Mouse (Mus musculus): ENCODE measurements at regions not wholly inside any gene's neighbourhood (a gene's known extent, or its start where the extent isn't known, plus 50 kb on each side); places are given as distances from the start of the nearest gene placed in this dataset.

DNA sequence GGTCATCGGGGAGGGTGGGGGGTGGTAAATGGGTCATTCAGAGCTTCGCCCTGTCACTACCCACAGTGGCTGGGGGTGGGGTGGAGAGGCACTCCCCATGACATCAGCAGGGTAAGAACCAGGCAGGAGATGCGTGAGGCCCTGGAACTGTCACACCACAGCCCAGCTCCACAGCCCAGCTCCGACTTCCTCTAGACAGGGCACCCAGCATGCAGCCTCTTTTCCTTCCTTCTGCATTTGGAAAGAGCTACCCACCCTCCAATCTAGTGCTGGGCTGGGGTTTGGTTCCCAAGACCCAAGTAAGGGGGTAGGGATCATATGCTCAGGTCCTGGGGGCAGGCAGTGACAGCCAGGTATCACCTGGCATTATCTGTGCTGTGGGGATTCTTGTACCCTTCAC lies 69.5 kb downstream of the Zfp36l2 start:
- no peaks in the 10 kb centered on the region for H3K9me3 ChIP-seq (replicated peaks; ENCODE audit: control insufficient read depth, low read length)
- whole genome bisulfite sequencing = 79% methylated on average over 4 of the region's 4 CpGs
- H3K4me1 ChIP-seq (ENCODE audit: control insufficient read depth, insufficient read depth, low read length) = no peaks in the 10 kb centered on the region
- H3K27me3 ChIP-seq (ENCODE audit: control insufficient read depth, insufficient read depth, low read length) = no peaks in the 10 kb centered on the region
- no peak overlapping the region for H3K4me2 ChIP-seq (ENCODE audit: low read depth, low read length)
- no peak for ATAC-seq (replicated peaks; ENCODE audit: insufficient number of reproducible peaks, low FRiP score, low TSS enrichment, low read depth)
- H3K9ac ChIP-seq (replicated peaks; ENCODE audit: low read length) = no peak overlapping the region
- no peak overlapping the region for H3K4me3 ChIP-seq (ENCODE audit: low read depth, low read length)
- H3K36me3 ChIP-seq (replicated peaks; ENCODE audit: control insufficient read depth, insufficient read depth, low read depth, low read length) = no peaks in the 10 kb centered on the region
- H3K27ac ChIP-seq (replicated peaks; ENCODE audit: low read depth, low read length) = no peak overlapping the region
- DNase-seq (ENCODE audit: low spot score) = no peak

- H3K27me3 ChIP-seq (ENCODE audit: control insufficient read depth, insufficient read depth, low read length) = no peaks in the 10 kb centered on the region
- H3K9me3 ChIP-seq (replicated peaks; ENCODE audit: control insufficient read depth, low read length) = no peaks in the 10 kb centered on the region
- no peak overlapping the region for H3K27ac ChIP-seq (replicated peaks; ENCODE audit: low read depth, low read length)
- H3K9ac ChIP-seq (replicated peaks; ENCODE audit: low read length) = no peak overlapping the region
- no peak overlapping the region for H3K4me3 ChIP-seq (ENCODE audit: low read depth, low read length)
- DNase-seq (ENCODE audit: low spot score) = no peak
- no peaks in the 10 kb centered on the region for H3K36me3 ChIP-seq (replicated peaks; ENCODE audit: control insufficient read depth, insufficient read depth, low read depth, low read length)
- 73% methylated on average over 1 of the region's 1 CpGs for WGBS
- H3K4me2 ChIP-seq (ENCODE audit: low read depth, low read length) = no peak overlapping the region
- no peaks in the 10 kb centered on the region for H3K4me1 ChIP-seq (ENCODE audit: control insufficient read depth, insufficient read depth, low read length)
- no peak for ATAC-seq (replicated peaks; ENCODE audit: insufficient number of reproducible peaks, low FRiP score, low TSS enrichment, low read depth)
Measured at GRCm38 (mm10) chr17:84117756-84118155, 70.0 kb downstream of the Zfp36l2 start.

DNA sequence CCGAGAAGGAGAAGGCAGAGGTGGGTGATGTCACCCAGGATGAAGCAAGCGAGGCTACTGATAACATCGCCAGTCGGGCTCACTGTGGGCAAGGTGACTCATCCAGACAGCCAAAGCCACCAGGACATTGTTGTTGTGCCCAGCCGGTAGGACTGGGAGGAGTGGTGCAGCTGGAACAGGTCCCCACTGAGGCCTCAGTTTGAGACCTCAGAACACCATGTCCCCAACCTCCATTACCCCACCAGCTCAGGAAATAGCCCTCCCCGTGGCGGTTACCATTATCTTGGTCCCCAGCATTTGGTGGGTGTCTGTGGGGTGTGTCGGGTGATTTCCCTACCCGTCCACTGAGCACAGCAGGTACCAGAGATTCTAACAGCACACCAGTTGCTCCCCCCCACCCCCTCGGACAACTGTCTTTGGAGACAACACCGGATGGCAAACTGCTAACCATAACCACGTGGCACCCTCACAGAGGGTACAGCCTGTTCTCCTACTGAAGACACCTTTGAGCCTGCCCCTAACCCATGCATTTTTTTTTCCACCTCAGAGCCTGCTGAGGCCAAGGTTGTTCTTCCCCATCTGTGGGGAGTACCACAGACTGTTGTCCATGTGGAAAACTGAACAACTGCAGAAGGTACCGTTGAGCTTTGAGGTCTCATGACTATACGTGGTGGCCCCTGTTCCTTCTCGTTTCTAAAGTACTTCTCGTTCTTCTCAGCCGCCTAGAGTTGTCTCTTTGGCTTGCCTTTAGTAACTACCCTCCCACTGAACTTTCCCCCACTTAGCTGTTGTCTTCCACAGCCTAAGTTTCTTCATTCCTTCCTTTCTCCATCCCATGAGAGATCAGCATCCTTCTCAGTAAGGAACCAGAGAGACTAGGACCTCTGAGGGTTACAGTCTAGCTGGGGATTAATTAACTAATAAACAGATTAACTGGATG lies 71.1 kb downstream of the Zfp36l2 start:
- 85% methylated on average over 17 of the region's 17 CpGs for WGBS
- H3K9ac ChIP-seq (replicated peaks; ENCODE audit: low read length) = no peak overlapping the region
- no peaks in the 10 kb centered on the region for H3K4me1 ChIP-seq (ENCODE audit: control insufficient read depth, insufficient read depth, low read length)
- H3K9me3 ChIP-seq (replicated peaks; ENCODE audit: control insufficient read depth, low read length) = no peaks in the 10 kb centered on the region
- ATAC-seq (replicated peaks; ENCODE audit: insufficient number of reproducible peaks, low FRiP score, low TSS enrichment, low read depth) = no peak
- DNase-seq (ENCODE audit: low spot score) = no peak
- H3K4me2 ChIP-seq (ENCODE audit: low read depth, low read length) = no peak overlapping the region
- no peak overlapping the region for H3K27ac ChIP-seq (replicated peaks; ENCODE audit: low read depth, low read length)
- no peak overlapping the region for H3K4me3 ChIP-seq (ENCODE audit: low read depth, low read length)
- H3K27me3 ChIP-seq (ENCODE audit: control insufficient read depth, insufficient read depth, low read length) = no peaks in the 10 kb centered on the region
- H3K36me3 ChIP-seq (replicated peaks; ENCODE audit: control insufficient read depth, insufficient read depth, low read depth, low read length) = no peaks in the 10 kb centered on the region

GRCm38 (mm10) chr17:84115957-84116339 lies 71.8 kb downstream of the Zfp36l2 start:
- Histone ChIP-seq H3K9me3 (replicated peaks; ENCODE audit: control insufficient read depth, low read length) (no peaks in the 10 kb centered on the region), H3K4me2 (ENCODE audit: low read depth, low read length) (no peak overlapping the region), H3K36me3 (replicated peaks; ENCODE audit: control insufficient read depth, insufficient read depth, low read depth, low read length) (no peaks in the 10 kb centered on the region), H3K27ac (replicated peaks; ENCODE audit: low read depth, low read length) (no peak overlapping the region), H3K4me3 (ENCODE audit: low read depth, low read length) (no peak overlapping the region), H3K4me1 (ENCODE audit: control insufficient read depth, insufficient read depth, low read length) (no peaks in the 10 kb centered on the region), H3K27me3 (ENCODE audit: control insufficient read depth, insufficient read depth, low read length) (no peaks in the 10 kb centered on the region), H3K9ac (replicated peaks; ENCODE audit: low read length) (no peak overlapping the region)
- DNase-seq (ENCODE audit: low spot score) (no peak), ATAC-seq (replicated peaks; ENCODE audit: insufficient number of reproducible peaks, low FRiP score, low TSS enrichment, low read depth) (no peak)
- WGBS = 82% methylated on average over 3 of the region's 3 CpGs

DNA sequence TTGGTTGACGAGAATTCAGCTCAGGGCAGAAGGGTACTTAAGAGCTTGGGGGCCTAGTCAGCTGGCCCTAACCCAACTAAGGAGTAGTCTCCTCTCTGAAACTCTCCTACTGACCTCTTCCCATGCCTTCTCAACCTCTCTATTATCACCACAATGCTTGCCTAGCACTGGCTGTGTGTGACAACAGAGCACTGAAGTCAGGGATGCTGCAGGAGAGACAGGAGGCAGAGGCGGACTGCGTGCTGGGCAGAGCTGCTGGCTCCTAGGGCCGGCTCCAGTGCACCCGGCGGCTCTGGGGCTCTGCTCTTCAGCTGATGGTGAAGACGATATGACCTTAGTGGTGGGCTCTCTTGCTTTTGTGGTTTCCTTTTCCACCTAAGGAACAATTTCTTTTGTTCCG lies 72.6 kb downstream of the Zfp36l2 start:
- Histone ChIP-seq H3K9me3 (replicated peaks; ENCODE audit: control insufficient read depth, low read length) (no peaks in the 10 kb centered on the region), H3K36me3 (replicated peaks; ENCODE audit: control insufficient read depth, insufficient read depth, low read depth, low read length) (no peaks in the 10 kb centered on the region), H3K4me3 (ENCODE audit: low read depth, low read length) (no peak overlapping the region), H3K27ac (replicated peaks; ENCODE audit: low read depth, low read length) (no peak overlapping the region), H3K4me1 (ENCODE audit: control insufficient read depth, insufficient read depth, low read length) (no peaks in the 10 kb centered on the region), H3K27me3 (ENCODE audit: control insufficient read depth, insufficient read depth, low read length) (no peaks in the 10 kb centered on the region), H3K9ac (replicated peaks; ENCODE audit: low read length) (no peak overlapping the region), H3K4me2 (ENCODE audit: low read depth, low read length) (no peak overlapping the region)
- no peak for ATAC-seq (replicated peaks; ENCODE audit: insufficient number of reproducible peaks, low FRiP score, low TSS enrichment, low read depth)
- no peak for DNase-seq (ENCODE audit: low spot score)
- WGBS = 71% methylated on average over 8 of the region's 8 CpGs

GRCm38 (mm10) chr17:84114279-84114994 lies 73.3 kb downstream of the Zfp36l2 start:
- H3K9ac ChIP-seq (replicated peaks; ENCODE audit: low read length) = 0 out of 2 replicates have a peak overlapping the region, but pooled peaks have one; percentile 13
- no peak for ATAC-seq (replicated peaks; ENCODE audit: insufficient number of reproducible peaks, low FRiP score, low TSS enrichment, low read depth)
- H3K4me1 ChIP-seq (ENCODE audit: control insufficient read depth, insufficient read depth, low read length) = no peaks in the 10 kb centered on the region
- DNase-seq (ENCODE audit: low spot score) = no peak
- H3K36me3 ChIP-seq (replicated peaks; ENCODE audit: control insufficient read depth, insufficient read depth, low read depth, low read length) = no peaks in the 10 kb centered on the region
- H3K4me2 ChIP-seq (ENCODE audit: low read depth, low read length) = no peak overlapping the region
- H3K27ac ChIP-seq (replicated peaks; ENCODE audit: low read depth, low read length) = no peak overlapping the region
- WGBS = 63% methylated on average over 9 of the region's 9 CpGs
- H3K9me3 ChIP-seq (replicated peaks; ENCODE audit: control insufficient read depth, low read length) = no peaks in the 10 kb centered on the region
- no peak overlapping the region for H3K4me3 ChIP-seq (ENCODE audit: low read depth, low read length)
- no peaks in the 10 kb centered on the region for H3K27me3 ChIP-seq (ENCODE audit: control insufficient read depth, insufficient read depth, low read length)

- H3K4me3 ChIP-seq (ENCODE audit: low read depth, low read length) = no peak overlapping the region
- no peaks in the 10 kb centered on the region for H3K36me3 ChIP-seq (replicated peaks; ENCODE audit: control insufficient read depth, insufficient read depth, low read depth, low read length)
- 26% methylated on average over 8 of the region's 8 CpGs for WGBS
- no peak overlapping the region for H3K4me2 ChIP-seq (ENCODE audit: low read depth, low read length)
- H3K4me1 ChIP-seq (ENCODE audit: control insufficient read depth, insufficient read depth, low read length) = no peaks in the 10 kb centered on the region
- H3K9me3 ChIP-seq (replicated peaks; ENCODE audit: control insufficient read depth, low read length) = no peaks in the 10 kb centered on the region
- H3K9ac ChIP-seq (replicated peaks; ENCODE audit: low read length) = 0 out of 2 replicates have a peak overlapping the region, but pooled peaks have one; percentile 13
- ATAC-seq (replicated peaks; ENCODE audit: insufficient number of reproducible peaks, low FRiP score, low TSS enrichment, low read depth) (peak; percentile 70), DNase-seq (ENCODE audit: low spot score) (peak; percentile 86)
- no peak overlapping the region for H3K27ac ChIP-seq (replicated peaks; ENCODE audit: low read depth, low read length)
- H3K27me3 ChIP-seq (ENCODE audit: control insufficient read depth, insufficient read depth, low read length) = no peaks in the 10 kb centered on the region
Measured at GRCm38 (mm10) chr17:84113608-84114278, 74.0 kb downstream of the Zfp36l2 start.
